Mouse (Mus musculus) kidney, postnatal 4 days (tissue): ENCODE measurements around the gene Fam228a.
"Not testable (repeated sequence)": the region's sequence is repeated elsewhere in the genome, so short reads cannot be mapped to it uniquely, and the experiment has no call there.

Experiments used
- DNase-seq, 2 experiments: peaks; one replicate each; pipeline ENCODE4 v3.0.0; 2021; ENCODE audit warnings: mixed read lengths in 2 of 2

Gene Fam228a

DNA sequence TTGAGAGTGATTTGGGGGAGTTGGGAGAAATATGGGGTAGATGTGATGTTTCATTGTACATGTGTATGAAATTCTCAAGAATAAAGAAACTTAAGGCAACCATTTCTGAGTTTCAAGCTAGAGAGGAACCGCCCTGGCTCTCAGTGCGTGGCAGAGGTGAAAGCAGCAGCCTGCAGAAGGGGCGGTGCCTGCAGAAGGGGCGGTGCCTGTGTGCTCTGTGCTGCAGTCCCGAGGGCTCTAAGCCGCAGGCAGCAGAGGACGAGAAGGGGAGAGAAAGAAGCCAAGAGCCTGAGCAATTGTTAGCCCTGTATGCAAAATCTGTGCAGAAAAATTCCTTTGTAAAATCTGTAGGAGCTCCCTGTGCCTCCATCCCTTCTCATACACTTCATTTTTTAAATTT is 20.8 kb downstream of the Fam228a start:
- DNase-seq, result peak; percentile 35 to 48

DNA sequence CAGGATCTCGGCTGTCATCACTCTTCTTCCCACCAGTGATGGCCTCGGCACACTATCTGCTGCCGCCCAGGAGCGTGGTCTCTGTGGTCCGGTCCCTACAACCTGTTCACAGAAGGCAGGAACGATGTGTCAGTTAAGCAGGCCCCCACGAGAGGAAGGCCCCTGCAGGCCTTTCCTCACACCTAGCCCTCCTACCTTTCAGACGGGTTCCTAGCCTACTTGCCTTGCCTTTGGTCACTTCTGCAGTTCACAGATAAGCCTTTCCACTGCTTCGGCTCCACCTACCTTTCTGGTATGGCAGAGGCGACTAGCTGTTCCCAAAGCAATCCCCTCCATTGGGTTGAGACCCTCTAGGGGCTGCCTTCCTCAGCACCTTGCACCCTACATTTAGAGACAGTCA is 22.6 kb downstream of the Fam228a start:
- no peak for DNase-seq

DNA sequence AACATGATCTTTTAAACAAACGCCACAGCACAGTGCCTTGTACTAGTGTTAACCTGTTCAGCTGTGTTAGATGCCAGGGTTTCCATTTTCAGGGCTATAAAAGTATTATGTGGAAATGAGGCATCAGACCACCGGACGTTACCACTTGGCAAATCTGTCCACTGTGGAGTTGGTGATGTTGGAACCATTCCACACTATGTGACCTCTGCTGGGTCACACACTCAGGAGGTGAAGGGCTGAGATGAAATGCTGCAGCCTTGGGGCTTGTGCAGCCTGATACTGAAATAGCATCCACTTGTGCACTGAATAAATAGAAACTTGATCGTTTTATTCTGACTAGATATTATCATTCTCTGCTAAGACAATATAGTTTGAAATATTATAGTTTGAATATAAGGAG is 24.9 kb downstream of the Fam228a start:
- no peak for DNase-seq

GRCm38 (mm10) chr12:4709926-4710325 is 28.3 kb downstream of the Fam228a start:
- DNase-seq, result no peak

GRCm38 (mm10) chr12:4708881-4709604 is 29.2 kb downstream of the Fam228a start:
- DNase-seq, result no peak

DNA sequence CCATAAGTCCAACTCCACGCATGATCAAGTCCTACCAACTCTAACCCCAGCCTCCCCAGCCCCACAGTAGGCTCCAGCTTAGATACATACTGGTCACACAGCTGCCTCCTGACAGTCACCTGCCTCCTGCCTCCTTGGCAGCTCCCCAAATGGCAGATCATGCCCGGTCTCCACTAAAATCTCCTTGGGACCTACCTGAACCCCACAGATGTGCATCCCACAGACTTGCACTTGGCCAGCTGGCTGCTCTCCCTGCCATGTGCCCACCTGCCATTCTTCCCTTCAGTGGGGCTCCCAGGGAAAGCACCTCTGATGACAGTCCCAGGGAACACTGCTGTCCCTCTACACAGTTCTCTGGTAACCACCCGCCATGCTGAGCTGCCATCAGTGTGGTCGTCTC is 29.9 kb downstream of the Fam228a start:
- no peak for DNase-seq

DNA sequence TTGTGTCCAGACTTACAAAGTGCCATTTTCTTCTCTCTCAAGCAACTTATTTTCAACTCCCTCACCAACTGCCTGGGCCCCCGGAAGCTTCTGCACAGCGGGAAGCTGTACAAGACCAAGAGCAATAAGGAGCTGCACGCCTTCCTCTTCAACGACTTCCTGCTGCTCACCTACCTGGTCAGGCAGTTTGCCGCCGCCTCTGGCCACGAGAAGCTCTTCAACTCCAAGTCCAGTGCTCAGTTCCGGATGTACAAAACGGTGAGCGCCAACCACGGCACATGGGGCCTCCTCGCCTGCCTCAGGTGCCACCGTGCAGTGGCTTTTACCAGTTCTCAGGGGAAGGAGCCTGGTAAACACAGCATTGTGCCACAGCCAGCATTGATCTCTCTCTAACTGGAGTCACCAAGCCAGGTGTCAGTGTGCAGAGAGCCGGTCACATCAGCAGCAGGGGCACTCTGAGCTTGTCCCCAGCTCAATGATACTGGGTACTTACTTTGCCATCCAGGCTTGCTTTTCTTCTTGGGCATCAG is 30.7 kb downstream of the Fam228a start:
- no peak for DNase-seq

- DNase-seq, result no peak
Measured at GRCm38 (mm10) chr12:4706901-4707300, 31.3 kb downstream of the Fam228a start.

GRCm38 (mm10) chr12:4706175-4706574 is 32.1 kb downstream of the Fam228a start:
- DNase-seq, result no peak

GRCm38 (mm10) chr12:4705626-4706025 is 32.6 kb downstream of the Fam228a start:
- not testable (repeated sequence) for DNase-seq

DNA sequence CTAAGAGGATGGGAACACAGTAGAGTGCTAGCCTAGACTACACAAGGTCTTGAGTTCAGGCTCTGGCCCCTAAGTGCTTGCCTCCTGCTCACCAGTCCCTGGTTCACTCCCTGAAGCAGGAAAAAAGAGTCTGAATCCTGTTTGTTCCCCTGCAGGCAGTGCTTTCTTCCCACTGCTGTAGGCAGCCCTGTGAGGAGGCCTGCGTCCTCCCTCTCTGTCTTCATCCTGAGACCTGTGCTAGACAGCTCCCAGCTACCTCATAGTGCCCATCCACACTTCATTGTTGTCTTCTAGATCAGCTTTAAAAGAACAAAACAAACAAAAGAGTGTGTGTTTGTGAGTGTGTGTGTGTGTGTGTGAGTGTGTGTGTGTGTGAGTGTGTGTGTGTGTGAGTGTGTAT is 43.7 kb downstream of the Fam228a start:
- DNase-seq, result no peak

GRCm38 (mm10) chr12:4691193-4691592 is 47.0 kb downstream of the Fam228a start:
- DNase-seq, result no peak

- DNase-seq, result no peak
Measured at GRCm38 (mm10) chr12:4689341-4689740, 48.9 kb downstream of the Fam228a start.

DNA sequence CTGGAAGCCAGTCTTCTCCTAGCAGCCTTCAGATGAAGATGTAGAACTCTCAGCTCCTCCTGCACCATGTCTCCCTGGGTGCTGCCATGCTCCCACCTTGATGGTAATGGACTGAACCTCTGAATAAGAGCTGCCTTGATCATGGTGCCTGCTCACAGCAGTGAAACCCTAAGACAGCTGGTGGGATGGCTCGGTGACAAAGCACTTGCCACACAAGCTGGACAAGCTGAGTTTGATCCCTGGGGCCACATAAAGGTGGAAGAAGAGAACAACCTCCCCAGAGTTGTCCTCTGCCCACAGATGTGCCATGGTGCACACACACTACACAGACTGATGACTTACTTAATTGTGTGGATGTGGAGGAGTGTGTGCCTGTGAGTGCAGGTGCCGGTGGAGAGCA is 49.8 kb downstream of the Fam228a start:
- DNase-seq, result no peak

DNA sequence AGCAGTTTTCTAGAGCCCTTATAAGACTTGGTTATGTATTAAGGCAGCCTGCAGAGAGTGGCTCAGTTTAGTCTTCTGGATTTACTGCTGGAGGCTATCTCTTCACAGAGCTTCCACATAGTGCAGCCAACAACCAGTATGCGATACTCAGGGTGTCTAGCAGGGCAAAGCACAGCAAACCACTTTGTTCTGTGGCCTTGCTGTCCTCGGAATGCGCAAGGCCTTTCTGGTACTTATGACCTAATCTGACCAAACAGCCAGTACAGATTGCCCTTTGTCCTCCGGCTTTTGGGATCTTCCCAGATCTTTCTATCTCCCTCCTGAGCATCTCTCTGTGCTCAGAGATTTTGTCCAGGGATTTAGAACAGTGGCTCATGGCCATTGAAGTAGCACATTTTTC is 52.8 kb downstream of the Fam228a start:
- DNase-seq, result no peak

GRCm38 (mm10) chr12:4679971-4680370 is 58.3 kb downstream of the Fam228a start:
- no peak for DNase-seq

GRCm38 (mm10) chr12:4676336-4676735 is 61.9 kb downstream of the Fam228a start:
- no peak for DNase-seq

DNA sequence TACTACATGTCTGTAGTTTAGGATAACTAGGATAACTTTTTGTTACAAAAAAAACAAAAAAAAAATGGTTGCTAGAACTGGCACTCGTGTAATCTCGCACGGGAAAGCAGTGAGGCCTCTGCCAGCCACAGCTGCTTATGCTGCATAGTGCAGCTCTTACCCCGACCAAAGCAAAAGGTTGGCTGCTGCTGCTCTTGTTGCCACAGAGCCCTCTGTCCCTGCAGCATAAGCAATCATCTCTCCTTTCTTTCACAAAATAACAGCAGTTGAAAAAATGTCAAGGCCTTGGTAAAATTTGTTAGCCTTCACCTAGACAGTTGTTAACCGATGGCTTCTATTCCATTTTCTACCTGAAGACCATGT is 72.6 kb downstream of the Fam228a start:
- DNase-seq, result no peak

GRCm38 (mm10) chr12:4664929-4665674 is 73.1 kb downstream of the Fam228a start:
- peak in 1 of 2 experiments; percentile 23 for DNase-seq
